Mouse (Mus musculus): ENCODE results near the gene Irx6. TPM values are rescaled to one million over a fixed set of nuclear protein-coding genes. Genes with fewer than 3 reads are reported as not detected.
A peak's percentile ranks its signal among the peaks of the same experiment; 100 is the strongest.

Gene Irx6
- under 1 TPM; 0.16 to 0.26 TPM for total RNA-seq (2021)
- long read RNA-seq, experiment 1, partial matches to known transcripts = 0 of 1 reads
- long read RNA-seq, experiment 1, other reads (novel, unspliced or antisense) = 0 of 1 reads
- long read RNA-seq, experiment 2, partial matches to known transcripts = 0 of 1 reads
- long read RNA-seq, experiment 2, other reads (novel, unspliced or antisense) = 0 of 1 reads

GRCm38 (mm10) chr8:92674244-92675128, at the start of gene Irx6:
TSS of gene Irx6 (plus strand) at chr8:92674288.
- DNase-seq (ENCODE audit: low spot score in 2 of 2) = no peak

- peak in 1 of 2 experiments; percentile 24 for DNase-seq (ENCODE audit: low spot score in 2 of 2)
Observed at GRCm38 (mm10) chr8:92628711-92629650, 45.1 kb upstream of the Irx6 start.

GRCm38 (mm10) chr8:92633199-92633598, 40.9 kb upstream of the Irx6 start:
- no peak for DNase-seq (ENCODE audit: low spot score in 2 of 2)

GRCm38 (mm10) chr8:92640820-92641219, 33.3 kb upstream of the Irx6 start:
- DNase-seq (ENCODE audit: low spot score in 2 of 2) = no peak

GRCm38 (mm10) chr8:92646637-92647036, 27.5 kb upstream of the Irx6 start:
- no peak for DNase-seq (ENCODE audit: low spot score in 2 of 2)

- no peak for DNase-seq (ENCODE audit: low spot score in 2 of 2)
Observed at GRCm38 (mm10) chr8:92664207-92664606, 9.9 kb upstream of the Irx6 start.

GRCm38 (mm10) chr8:92670236-92670635, 3.9 kb upstream of the Irx6 start:
- DNase-seq (ENCODE audit: low spot score in 2 of 2) = no peak

- no peak for DNase-seq (ENCODE audit: low spot score in 2 of 2)
Observed at GRCm38 (mm10) chr8:92670656-92671195, 3.4 kb upstream of the Irx6 start.

- no peak for DNase-seq (ENCODE audit: low spot score in 2 of 2)
Observed at GRCm38 (mm10) chr8:92671892-92672291, 2.2 kb upstream of the Irx6 start.

GRCm38 (mm10) chr8:92673101-92673500, 987 bp upstream of the Irx6 start:
- no peak for DNase-seq (ENCODE audit: low spot score in 2 of 2)

GRCm38 (mm10) chr8:92673555-92674243, 389 bp upstream of the Irx6 start:
- DNase-seq (ENCODE audit: low spot score in 2 of 2) = peak; percentile 20 to 34

GRCm38 (mm10) chr8:92678407-92678806, 4.3 kb downstream of the Irx6 start:
- no peak for DNase-seq (ENCODE audit: low spot score in 2 of 2)

GRCm38 (mm10) chr8:92697361-92697760, 23.3 kb downstream of the Irx6 start:
- no peak for DNase-seq (ENCODE audit: low spot score in 2 of 2)

GRCm38 (mm10) chr8:92698411-92698810, 24.3 kb downstream of the Irx6 start:
- DNase-seq (ENCODE audit: low spot score in 2 of 2) = no peak

GRCm38 (mm10) chr8:92699922-92700540, 25.9 kb downstream of the Irx6 start:
- no peak for DNase-seq (ENCODE audit: low spot score in 2 of 2)

GRCm38 (mm10) chr8:92703375-92703774, 29.3 kb downstream of the Irx6 start:
- DNase-seq (ENCODE audit: low spot score in 2 of 2) = no peak

GRCm38 (mm10) chr8:92706311-92706710, 32.2 kb downstream of the Irx6 start:
- no peak for DNase-seq (ENCODE audit: low spot score in 2 of 2)

GRCm38 (mm10) chr8:92713286-92713685, 39.2 kb downstream of the Irx6 start:
- DNase-seq (ENCODE audit: low spot score in 2 of 2) = no peak

GRCm38 (mm10) chr8:92717418-92717817, 43.3 kb downstream of the Irx6 start:
- DNase-seq (ENCODE audit: low spot score in 2 of 2) = no peak

GRCm38 (mm10) chr8:92718057-92718456, 44.0 kb downstream of the Irx6 start:
- no peak for DNase-seq (ENCODE audit: low spot score in 2 of 2)
